Mouse (Mus musculus) midbrain, embryonic 14.5 days (tissue): ENCODE measurements around the gene Gm49394. TPM values are rescaled to one million over a fixed set of nuclear protein-coding genes. Genes with fewer than 3 reads are reported as not detected.

Experiments
- ATAC-seq: fragments of 200-750 bp; cut with Nextera tagmentation; 2 replicates; pipeline ENCODE4 v1.8.0; 2017; ENCODE audit warnings: moderate number of reproducible peaks, moderate library complexity; ENCODE audit not compliant: low FRiP score, low TSS enrichment
- DNase-seq: peaks from one replicate; pipeline ENCODE4 v3.0.0-alpha.2; 2015
- H3K27ac ChIP-seq: fragments of 300-500 bp; sonication (generic); replicated peaks from 2 replicates; pipeline ENCODE4 v1.5.1; 2014; ENCODE audit warnings: mild to moderate bottlenecking, low read depth, low read length, moderate library complexity
- H3K27me3 ChIP-seq: fragments of 300-500 bp; sonication (generic); 2 replicates; pipeline ENCODE4 v1.6.1; 2014; ENCODE audit warnings: low read length, control low read depth, mixed read lengths; ENCODE audit not compliant: control insufficient read depth, insufficient read depth
- H3K36me3 ChIP-seq: fragments of 300-500 bp; sonication (generic); 2 replicates; pipeline ENCODE4 v1.6.1; 2014; ENCODE audit warnings: low read length, control low read depth; ENCODE audit not compliant: control insufficient read depth, insufficient read depth
- H3K4me1 ChIP-seq: fragments of 300-500 bp; sonication (generic); 2 replicates; pipeline ENCODE4 v1.6.1; 2014; ENCODE audit warnings: mild to moderate bottlenecking, antibody characterized with exemption, low read length, control low read depth; ENCODE audit not compliant: control insufficient read depth, insufficient read depth
- H3K4me2 ChIP-seq: fragments of 300-500 bp; sonication (generic); 2 replicates; pipeline ENCODE4 v1.6.1; 2014; ENCODE audit warnings: mild to moderate bottlenecking, low read length, moderate library complexity
- H3K4me3 ChIP-seq: fragments of 300-500 bp; sonication (generic); replicated peaks from 2 replicates; pipeline ENCODE4 v1.5.1; 2014; ENCODE audit warnings: low read depth, low read length
- H3K9ac ChIP-seq: fragments of 300-500 bp; sonication (generic); replicated peaks from 2 replicates; pipeline ENCODE4 v1.6.1; 2014; ENCODE audit warnings: mild to moderate bottlenecking, low read length, moderate library complexity
- H3K9me3 ChIP-seq: fragments of 300-500 bp; sonication (generic); 2 replicates; pipeline ENCODE4 v1.6.1; 2016; ENCODE audit warnings: low read length, control low read depth, mixed read lengths; ENCODE audit not compliant: control insufficient read depth
- WGBS: fragments of 180-500 bp; shearing (Covaris S2); extraction: QIAGEN DNeasy Blood & Tissue Kit; methylation state at CpG from one replicate; pipeline ENCODE4 v1.1.7; 2014; 5-methylcytosine and 5-hydroxymethylcytosine counted together
- microRNA counts: library from miRNA; unstranded; fragments of <30 nt; microRNA quantifications from one replicate; lab custom pipeline; 2016
- microRNA-seq: library from miRNA; unstranded; fragments of <30 nt; microRNA quantifications from one replicate; pipeline ENCODE4, GENCODE M21; 2016
- polyA plus RNA-seq: library from polyadenylated mRNA; unstranded; fragments of >200 nt; fragmentation: Nextera tagmentation; extraction: Ambion mirVana; gene quantifications from 2 replicates; pipeline ENCODE4 v1.2.1, GENCODE M21; 2014

Gm49394 gene
- polyA plus RNA-seq, 1 experiment from 2014 or later: not detected

GRCm38 (mm10) chr7:142613077-142613476, 56.7 kb downstream of the Gm49394 start:
- no peak overlapping the region for H3K4me3 ChIP-seq
- H3K27ac ChIP-seq: no peak overlapping the region
- peaks cover 8% of the 10 kb centered on the region; the same call in 1 of the 2 replicates for H3K4me1 ChIP-seq
- H3K36me3 ChIP-seq: no peaks in the 10 kb centered on the region
- H3K9ac ChIP-seq: no peak overlapping the region
- DNase-seq: no peak
- H3K9me3 ChIP-seq: no peaks in the 10 kb centered on the region
- H3K4me2 ChIP-seq: no peak overlapping the region
- no peak for ATAC-seq
- no peaks in the 10 kb centered on the region for H3K27me3 ChIP-seq
- WGBS: 53% methylated on average over 2 of the region's 2 CpGs

DNA sequence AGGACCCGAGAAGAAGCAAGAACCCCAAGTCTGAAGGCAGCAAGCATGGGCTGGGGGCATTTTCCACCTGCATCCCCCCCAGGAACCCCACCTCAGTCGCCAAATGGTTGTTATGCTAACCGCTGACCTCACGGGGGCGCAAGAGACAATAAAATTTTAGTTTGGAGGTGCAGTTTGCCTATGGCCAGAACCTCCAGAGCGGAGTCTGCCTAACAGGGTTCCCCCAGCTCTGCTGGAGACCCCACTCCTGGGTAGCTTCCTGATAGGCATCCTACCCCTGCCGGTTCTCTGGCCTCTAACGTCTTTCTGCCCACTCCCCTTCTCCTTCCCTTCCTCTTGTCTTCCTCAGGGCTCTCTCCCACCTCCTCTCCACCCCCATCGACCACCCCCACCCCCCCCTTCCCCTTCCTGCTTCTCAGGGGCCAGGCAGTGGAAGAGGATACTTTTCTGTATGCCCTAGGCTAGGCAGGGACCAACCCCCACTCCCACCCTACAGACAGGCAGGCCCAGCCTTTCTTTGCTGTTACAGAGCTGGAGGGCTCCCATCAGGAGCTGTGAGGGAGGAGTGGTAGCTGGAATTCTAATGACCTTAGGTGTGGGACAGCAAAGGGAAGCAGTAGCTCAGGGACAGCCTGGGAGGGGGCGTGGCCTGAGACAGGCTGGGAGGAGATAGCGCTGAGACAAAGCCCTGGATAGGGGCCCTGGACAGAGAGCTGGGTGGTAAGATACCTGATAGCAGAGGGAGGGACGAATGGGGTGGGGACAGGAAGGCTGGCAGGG, 58.9 kb downstream of the Gm49394 start:
- peak overlapping the region; percentile 37 for H3K4me2 ChIP-seq
- H3K36me3 ChIP-seq: no peaks in the 10 kb centered on the region
- ATAC-seq (peak; percentile 81), DNase-seq (peak; percentile 84)
- WGBS: 2% methylated on average over 12 of the region's 12 CpGs
- peaks cover 8% of the 10 kb centered on the region; the same call in 1 of the 2 replicates for H3K4me1 ChIP-seq
- no peaks in the 10 kb centered on the region for H3K27me3 ChIP-seq
- H3K9me3 ChIP-seq: no peaks in the 10 kb centered on the region
- 0 out of 2 replicates have a peak overlapping the region, but pooled peaks have one; percentile 3 for H3K9ac ChIP-seq
- peak overlapping the region; percentile 50 for H3K27ac ChIP-seq
- no peak overlapping the region for H3K4me3 ChIP-seq

DNA sequence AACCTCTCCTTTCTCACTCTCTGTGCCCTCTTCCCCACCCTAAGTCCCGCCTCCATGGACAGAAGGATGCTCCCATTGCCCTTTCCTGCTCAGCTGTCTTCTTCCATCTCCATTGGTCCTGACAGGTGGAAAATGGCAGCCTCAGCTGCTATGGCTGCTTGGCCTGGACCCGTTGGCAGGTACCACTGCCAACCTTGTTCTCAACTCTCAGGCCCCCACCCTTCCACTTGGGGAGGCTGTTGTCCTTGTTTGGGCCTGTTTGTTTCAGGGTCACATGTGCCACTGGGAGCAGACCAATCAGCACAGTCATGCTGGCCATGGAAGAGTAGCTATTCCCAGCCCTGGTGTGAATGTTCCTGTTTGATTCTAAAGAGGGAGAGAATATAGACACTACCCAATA, 68.8 kb downstream of the Gm49394 start:
- WGBS: 82% methylated on average over 2 of the region's 2 CpGs
- no peaks in the 10 kb centered on the region for H3K36me3 ChIP-seq
- no peak for DNase-seq
- no peak overlapping the region for H3K4me3 ChIP-seq
- no peak overlapping the region for H3K4me2 ChIP-seq
- H3K9me3 ChIP-seq: no peaks in the 10 kb centered on the region
- H3K4me1 ChIP-seq: no peaks in the 10 kb centered on the region
- no peak for ATAC-seq
- H3K9ac ChIP-seq: no peak overlapping the region
- no peaks in the 10 kb centered on the region for H3K27me3 ChIP-seq
- H3K27ac ChIP-seq: no peak overlapping the region

MicroRNAs within 50 kb of the gene (microRNA counts, 519-probe panel; counts per million panel counts)
- not detected for microRNA mmu-miR-483 (lab: Ali Mortazavi, UCI)

Small RNA genes lying within 50 kb of the gene (microRNA-seq; reads per million reads assigned to microRNA genes)
- 148 reads per million, percentile 60 among the genes with 10 or more reads in this experiment for gene Mir483

Other genes starting within 250 kb of the Gm49394 start
- not detected in 2 replicates for gene Syt8, start 235.1 kb downstream of the Gm49394 start, polyA plus RNA-seq
- gene Tnni2, start 228.1 kb downstream of the Gm49394 start, polyA plus RNA-seq: not detected in 2 replicates
- 2.7 and 8.0 TPM in 2 replicates for gene Lsp1, start 209.1 kb downstream of the Gm49394 start, polyA plus RNA-seq
- 1.1 TPM in 1 of 2 replicates, not detected in the other for gene Tnnt3, start 171.1 kb downstream of the Gm49394 start, polyA plus RNA-seq
- gene Mrpl23, start 137.3 kb downstream of the Gm49394 start, polyA plus RNA-seq: 11.9 and 23.9 TPM in 2 replicates
- gene Igf2, start 3.1 kb downstream of the Gm49394 start, polyA plus RNA-seq: 19.1 and 102 TPM in 2 replicates
- gene Ins2, start 73.4 kb upstream of the Gm49394 start, polyA plus RNA-seq: not detected in 2 replicates